Mouse (Mus musculus) right cerebral cortex, adult 2 months (tissue): ENCODE measurements around the gene Slc17a7.
"Not testable (repeated sequence)": the region's sequence is repeated elsewhere in the genome, so short reads cannot be mapped to it uniquely, and the experiment has no call there.

Experiments used
- DNase-seq, 2 experiments: peaks; one replicate each; pipeline ENCODE4 v3.0.0; 2021 to 2022; ENCODE audit warnings: low spot score in 2 of 2

Gene Slc17a7

DNA sequence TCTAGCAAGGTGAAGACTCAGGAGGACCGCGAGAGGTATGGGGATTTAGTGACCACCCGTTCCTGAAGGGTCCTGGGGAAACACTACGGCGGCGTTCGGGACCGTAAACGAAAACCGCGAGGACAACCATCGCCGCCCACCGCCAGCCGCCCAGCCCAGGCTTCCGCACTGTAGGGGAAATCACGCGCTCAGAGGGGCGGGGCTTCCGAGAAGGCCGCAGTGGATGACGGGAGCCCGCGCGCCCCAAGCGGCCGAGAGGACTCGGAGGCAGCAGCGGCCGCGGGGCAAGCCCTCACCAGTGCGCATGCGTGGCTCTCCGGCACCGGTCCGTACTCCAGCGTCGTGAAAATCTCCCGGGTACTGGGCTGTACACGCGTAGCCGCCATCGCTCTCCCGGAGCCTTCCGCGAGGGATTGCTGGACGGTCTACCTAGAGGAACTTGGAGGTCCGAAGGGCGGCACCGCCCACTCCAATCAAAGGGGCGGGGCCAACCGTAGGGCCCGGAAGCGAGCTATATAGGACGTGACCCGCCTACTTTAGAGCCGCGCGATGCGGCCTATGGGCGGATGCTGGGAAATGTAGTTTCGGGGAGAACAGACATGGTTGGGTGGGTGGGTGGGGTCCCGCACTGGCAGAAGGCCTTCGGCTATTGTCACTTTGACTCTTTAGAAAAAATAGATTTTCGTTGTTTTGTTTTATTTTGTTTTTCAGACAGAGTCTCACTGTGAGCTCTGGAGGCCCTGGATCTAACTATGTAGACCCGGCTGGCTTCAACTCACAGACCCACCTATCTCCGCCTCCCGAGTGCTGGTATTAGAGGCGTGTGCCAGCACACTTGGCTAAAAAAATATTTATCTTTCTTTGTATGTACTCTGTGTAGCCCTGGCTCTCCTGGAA, 9.4 kb upstream of the Slc17a7 start, which contains the start of the genes Pih1d1 and Aldh16a1:
Gene Pih1d1 (plus strand): TSS at position 208 of the 897 bp plus-strand sequence.
Gene Aldh16a1 (minus strand): TSS at position 489 of the 897 bp plus-strand sequence.
- peak; percentile 94 to 98 for DNase-seq

DNA sequence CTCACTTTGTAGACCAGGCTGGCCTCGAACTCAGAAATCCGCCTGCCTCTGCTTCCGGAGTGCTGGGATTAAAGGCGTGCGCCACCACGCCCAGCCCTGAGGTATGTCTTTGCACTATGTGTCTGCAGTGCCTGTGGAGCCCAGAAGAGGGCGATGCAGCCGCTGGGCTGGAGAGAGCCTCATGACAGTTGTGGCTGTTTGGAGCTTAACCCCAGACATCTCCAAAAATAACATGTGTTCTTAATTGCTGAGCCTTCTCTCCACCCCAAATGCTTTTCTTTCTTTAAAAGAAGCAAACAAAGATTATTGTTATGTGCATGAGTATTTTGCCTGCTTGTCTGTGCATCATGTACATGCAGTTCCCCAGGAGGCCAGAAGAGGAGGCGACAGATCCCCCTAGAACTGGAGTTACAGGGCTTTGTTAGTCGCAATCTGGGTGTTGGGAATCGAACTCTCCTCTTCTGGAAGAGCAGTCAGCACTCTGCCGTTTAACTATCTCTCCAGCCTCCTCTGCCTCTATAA, 8.7 kb upstream of the Slc17a7 start:
- peak in 1 of 2 experiments; percentile 54 for DNase-seq

DNA sequence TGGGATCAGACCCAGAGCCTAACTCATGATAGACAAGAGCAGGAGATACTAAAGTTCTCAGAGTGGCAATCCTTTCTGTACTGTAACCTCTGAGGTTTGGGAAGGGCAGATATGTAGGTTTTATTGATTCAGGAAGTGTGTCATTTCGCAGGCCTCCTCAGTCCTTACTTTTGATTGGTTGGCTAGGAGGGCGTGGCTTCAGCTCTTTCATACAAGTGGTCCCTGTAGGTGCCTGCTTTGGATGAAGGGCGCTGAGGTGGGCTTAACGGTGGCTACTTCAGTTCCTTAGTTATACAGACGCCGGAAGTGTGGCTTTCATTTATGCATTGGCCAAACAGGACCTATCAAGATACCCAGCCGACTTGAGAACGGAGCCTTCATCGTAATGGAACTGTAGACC, 8.2 kb upstream of the Slc17a7 start:
- no peak for DNase-seq

DNA sequence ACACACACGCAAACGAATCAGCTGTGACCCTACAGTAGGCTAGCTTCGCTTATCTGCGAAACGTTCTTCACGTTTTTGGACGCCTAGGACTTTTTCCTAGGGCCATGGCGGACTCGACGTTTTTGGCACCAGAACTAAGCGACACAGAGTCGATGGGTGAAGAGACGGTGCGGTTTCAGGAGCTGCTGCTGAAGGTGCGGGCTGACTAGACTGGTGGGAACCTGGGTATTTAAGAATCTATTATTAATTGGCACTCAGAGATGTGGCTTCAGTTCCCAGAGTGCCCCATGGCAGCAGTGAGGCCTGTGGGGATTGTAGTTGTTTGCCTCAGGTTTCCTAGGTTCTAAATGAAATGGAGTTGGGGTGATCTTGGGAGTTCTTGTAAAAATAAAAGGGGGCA, 7.5 kb upstream of the Slc17a7 start:
- DNase-seq = no peak

DNA sequence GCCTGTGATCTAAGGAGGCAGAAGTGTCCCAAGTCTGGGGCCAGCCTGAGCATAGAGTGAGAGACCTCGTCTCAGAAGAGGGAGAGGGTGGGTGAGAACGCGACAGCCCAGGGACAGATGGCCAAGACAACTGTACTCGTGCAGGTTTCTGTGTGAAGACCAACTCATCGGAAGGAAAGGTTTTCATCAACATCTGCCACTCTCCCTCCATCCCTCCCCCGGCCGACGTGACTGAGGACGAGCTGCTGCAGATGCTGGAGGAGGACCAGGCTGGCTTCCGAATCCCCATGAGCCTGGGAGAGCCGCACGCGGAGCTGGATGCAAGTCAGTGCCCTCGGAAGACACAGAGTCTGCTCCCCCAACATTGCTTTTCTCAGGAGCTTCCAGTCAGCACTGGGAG, 6.3 kb upstream of the Slc17a7 start:
- DNase-seq = peak in 1 of 2 experiments; percentile 70

DNA sequence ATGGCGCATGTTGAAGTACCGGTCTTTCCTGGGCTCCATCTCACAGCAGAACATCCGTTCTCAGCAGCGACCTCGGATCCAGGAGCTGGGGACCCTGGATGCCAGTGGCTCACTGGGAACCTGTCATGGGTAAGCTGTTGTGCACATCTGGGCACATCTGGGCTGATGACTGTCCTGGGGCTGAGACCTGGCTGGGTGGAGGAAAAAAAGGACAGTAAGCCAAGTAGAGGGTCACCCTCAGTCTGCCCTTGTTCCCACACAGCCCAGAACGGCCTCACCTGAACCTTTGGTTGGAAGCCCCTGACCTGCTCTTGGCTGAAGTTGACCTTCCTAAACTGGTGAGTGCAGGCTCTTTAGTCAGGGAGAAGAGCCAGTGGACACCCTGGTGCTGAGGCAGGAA, 4.8 kb upstream of the Slc17a7 start:
- no peak for DNase-seq

DNA sequence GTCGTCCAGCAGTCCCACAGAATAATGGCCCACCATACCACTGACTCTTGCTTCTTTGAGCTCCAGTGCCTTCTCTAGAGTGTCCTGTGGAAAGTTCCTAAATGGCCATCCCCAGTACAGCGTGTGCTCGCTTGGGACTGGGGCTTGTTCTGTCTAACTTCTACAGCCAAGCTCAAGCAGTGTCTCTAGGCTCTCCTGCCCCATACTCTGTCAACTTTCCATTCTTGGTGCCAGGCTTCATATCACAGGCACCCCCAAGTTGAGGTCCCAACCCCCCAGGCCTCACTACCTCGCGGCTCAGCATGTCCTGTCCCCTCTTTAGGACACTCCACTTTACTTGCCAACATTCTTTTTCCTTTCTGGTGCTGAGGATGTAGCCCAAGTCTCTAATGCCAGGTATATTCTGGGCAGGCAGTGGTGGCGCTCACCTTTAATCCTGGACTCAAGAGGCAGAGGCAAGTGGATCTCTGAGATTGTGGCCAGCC, 3.4 kb upstream of the Slc17a7 start:
- no peak for DNase-seq

DNA sequence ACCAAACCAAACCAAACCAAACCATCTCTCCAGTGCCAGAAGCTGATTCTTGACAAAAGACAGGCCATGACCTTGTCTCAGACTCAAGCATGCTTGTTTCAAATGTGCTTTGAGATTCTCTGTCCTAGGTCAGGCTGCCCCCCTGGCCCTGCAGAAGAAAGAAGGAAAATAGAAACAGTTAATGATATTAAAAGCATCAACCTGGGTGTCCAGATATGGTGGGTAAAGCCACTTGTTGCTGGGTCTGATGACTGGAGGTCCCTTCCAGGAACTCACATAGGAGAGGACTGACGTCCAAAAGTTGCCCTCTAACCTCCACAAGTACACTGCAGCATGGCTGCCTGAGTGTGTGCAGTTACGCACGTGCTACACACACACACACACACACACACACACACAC, 2.9 kb upstream of the Slc17a7 start:
- DNase-seq = no peak

DNA sequence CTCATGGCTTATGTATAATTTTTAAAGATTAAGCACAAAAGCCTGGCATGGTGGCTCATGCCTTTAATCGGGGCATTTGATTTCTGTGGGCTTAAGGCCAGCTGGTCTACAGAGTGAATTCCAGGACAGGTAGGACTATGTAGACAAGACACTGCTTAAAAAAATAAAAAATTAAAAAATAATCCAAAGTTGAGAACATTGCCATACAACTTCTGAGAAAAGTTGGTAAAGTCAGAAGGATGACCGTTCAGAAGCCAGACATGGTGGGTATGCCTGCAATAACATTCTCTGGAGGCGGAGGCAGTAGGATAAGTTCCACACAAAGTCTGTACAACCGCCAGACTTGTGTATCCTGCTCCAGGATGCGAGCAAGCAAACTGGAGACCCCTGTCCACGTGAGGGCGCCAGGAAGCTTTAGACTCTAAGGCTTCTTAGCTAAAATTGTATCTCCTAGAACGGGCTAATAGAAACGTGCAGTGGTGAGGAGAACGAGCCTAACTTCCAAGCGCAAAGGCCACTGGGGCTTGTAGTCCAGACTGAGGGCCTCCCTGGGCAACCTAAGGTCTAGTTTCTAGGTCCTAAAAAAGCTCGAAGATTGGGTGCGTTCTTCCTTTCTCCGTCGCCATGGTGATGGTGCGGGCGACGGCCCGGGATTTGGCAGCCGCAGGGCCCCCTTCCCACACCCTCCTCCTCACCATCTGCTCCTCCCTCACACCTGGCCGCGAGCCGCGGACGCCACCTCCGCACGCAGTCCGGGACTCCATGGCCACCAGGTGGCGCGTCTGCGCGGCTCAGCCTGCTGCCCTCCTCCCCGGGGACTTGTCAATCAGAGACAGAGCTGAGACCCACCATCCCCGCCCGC, 1.9 kb upstream of the Slc17a7 start:
- peak; percentile 96 for DNase-seq

DNA sequence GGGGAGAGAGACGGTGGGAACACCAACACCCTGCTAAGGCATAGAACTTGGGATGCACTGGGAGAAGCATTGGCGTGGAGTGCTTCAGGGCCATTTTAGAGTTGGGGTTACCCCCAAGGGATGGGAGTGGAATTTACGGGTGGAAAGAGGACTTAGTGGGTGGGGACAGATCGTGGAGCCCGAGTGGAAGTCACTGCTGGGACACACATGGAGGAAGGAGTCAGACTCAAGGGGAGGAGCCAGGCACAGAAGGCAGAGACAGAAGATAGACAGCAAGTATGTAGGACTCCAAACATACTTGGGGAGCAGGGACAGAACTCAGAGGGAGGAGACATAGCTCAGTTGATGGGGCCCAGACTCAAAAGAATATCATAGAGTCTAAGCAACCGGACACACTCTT, 1.2 kb upstream of the Slc17a7 start:
- DNase-seq = no peak

DNA sequence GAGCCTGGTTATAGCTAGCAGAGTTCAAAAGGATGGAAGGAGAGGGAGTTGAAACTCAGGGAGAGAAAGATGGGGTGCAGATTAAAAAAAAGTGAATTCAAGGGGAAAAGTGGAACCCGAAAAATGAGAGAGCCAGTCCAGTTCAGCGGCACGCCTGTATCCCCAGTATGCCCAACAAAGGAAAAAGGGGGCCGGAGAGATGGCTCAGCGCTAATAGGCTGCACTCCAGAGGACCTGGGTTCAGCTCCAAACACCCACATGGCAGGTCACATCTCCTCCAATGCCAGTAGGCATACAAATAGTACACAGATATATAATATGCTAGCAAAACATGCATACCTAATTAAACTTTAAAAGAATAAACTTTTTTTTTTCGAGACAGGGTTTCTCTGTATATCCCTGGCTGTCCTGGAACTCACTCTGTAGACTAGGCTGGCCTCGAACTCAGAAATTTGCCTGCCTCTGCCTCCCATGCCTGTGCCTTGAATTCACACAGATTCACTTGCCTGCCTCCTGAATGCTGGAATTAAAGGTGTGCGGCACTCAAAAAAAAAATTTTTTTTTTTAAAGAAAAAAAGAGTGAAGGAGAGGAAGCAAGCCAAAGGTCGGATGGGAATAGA, 643 bp upstream of the Slc17a7 start:
- DNase-seq = no peak

DNA sequence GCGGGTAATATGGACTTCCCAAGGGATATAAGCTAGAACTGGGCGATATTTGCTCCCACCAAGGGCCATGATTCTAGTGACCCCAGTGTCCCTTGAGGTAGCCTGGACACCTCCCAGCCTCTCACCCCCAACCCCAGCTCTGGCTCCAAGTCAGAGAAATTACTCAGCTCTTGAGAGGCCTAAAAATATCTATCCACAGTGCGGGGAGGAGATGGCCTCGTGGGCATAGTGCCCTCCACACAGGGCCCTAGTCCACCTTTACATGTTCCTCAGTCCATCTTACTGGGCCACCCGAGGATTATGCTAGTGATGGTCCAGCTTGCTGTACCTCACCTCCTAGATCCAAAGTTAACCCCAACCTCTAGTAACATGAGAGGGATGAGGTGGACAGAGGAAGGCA, 1.1 kb downstream of the Slc17a7 start:
- no peak for DNase-seq

DNA sequence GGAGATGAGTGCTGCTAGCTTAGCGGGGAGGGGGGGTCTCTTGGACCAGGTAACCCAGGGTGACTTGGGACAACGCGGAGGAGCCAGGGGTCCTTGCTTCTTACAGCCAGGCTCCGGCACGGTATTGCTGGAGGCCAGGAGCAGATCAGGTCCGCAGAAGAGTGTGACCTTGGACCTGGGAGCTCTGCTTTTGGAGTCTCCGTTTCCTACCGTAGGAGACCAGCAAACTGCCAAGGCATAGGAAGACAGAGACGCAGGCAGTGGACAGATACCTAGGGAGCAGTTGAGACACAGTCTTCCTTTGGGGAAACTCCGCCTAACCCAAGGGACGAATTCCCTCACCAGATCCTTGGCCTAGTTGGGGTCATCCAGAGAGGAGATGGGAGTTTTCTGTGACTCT, 2.0 kb downstream of the Slc17a7 start:
- no peak for DNase-seq

DNA sequence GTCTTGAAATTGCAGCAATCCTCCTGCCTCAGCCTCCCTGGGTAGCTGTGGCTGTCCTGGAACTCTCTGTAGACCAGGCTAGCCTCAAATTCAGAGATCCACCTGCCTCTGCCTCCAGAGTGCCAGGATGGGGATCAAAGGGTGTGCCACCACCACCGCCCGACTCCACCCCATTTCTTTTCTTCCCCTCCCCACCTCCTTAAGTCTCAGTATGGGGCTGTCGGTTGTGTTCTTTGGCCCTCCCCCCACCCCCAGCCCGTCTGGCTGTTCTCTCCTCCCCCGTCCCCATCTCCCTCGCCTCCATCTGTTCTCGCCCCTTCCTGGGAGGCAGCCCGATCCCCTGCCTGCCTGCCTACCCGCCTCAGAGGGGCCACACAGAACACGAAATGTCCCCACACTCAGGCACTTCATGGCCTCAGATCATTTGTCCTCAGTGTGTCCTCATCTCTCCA, 3.2 kb downstream of the Slc17a7 start:
- no peak for DNase-seq

DNA sequence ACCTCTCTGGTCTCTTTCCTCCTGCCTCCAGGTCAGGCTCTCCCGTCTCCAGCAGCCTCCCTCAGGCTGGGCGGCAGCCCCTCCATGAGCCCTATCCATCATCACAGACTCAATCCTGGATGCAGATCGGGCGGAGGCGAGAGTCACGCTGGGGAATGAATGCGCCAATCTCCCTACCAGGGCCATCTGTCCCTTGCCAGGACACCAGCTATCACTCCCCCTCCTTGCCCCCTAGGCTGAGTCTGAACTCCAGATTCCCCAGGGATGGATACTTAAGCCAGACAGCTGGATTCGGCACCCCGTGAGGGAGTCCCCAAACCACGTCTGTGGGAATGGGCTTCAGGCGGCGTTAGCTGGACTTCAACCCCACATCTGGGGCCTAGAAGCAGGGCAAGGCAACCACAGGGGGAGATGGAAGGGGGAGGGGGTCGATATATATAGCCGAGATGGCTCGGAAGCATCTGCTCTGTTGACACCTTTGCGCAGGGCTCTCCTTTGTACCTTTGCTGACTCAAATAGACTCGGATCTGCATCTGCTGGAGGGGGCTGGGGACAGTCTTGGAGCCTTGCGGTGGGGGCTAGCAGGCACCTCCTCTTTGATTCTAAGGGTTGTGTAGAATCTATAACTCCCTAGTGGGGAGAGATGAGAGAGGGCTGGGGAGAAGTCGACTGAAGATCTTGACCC, 4.2 kb downstream of the Slc17a7 start:
- no peak for DNase-seq

DNA sequence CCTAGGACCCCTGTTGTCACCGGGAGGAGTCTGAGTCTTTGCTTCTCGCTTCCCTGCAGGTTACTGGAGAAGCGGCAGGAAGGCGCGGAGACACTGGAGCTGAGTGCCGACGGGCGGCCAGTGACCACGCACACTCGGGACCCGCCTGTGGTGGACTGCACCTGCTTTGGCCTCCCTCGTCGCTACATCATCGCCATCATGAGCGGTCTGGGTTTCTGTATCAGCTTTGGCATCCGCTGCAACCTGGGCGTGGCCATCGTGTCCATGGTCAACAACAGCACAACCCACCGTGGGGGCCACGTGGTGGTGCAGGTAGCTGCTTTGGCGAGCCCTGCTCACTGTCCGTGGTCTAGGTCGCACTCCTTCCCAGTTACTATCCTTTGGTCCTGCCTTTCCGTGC, 4.9 kb downstream of the Slc17a7 start:
- DNase-seq = no peak

DNA sequence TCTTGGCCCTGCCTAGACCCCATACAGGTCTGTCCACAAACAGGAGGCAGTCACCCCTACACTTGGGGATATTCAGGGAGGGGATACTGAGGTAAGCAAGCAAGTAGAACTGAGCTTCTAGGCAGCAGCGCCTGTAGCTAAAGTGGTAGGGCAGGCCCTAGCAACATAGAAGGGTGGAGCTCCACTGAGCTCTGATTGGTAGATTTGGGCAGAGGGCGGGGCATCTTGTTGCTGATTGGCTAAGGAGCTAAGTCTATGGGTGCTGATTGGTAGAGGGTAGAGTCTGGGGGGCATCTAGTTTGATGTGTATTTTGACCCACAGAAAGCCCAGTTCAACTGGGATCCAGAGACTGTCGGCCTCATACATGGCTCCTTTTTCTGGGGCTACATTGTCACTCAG, 5.7 kb downstream of the Slc17a7 start:
- no peak for DNase-seq

DNA sequence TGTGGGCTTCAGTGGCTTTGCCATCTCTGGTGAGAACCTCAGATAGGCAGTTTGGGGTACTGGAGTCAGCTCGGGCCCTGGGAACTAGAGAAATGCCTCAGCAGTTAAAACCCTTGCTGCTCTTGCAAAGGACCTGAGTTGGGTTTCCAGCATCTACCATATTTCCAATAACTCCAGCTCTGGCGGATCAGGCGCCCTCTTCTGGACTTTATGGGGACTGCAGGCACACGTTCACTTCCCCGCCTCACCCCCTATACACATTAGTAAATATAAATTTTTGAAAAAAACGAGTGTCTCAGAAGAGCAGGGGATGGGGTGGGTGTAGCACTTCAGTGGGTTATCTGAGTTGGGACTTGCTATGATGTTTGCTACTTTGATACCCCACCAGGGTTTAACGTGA, 9.2 kb downstream of the Slc17a7 start:
- DNase-seq = no peak

DNA sequence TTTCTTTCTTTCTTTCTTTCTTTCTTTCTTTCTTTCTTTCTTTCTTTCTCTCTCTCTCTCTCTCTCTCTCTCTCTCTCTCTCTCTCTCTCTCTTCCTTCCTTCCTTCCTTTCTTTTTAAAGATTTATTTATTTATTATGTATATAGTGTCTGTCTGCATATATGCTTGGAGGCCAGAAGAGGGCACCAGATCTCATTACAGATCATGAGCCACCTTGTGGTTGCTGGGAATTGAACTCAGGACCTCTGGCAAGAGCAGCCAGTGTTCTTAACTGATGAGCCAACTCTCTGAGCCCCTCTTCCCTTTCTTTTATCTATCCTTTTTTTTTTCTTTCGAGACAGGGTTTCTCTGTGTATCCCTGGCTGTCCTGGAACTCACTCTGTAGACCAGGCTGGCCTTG, 10.0 kb downstream of the Slc17a7 start:
- DNase-seq = not testable (repeated sequence)

DNA sequence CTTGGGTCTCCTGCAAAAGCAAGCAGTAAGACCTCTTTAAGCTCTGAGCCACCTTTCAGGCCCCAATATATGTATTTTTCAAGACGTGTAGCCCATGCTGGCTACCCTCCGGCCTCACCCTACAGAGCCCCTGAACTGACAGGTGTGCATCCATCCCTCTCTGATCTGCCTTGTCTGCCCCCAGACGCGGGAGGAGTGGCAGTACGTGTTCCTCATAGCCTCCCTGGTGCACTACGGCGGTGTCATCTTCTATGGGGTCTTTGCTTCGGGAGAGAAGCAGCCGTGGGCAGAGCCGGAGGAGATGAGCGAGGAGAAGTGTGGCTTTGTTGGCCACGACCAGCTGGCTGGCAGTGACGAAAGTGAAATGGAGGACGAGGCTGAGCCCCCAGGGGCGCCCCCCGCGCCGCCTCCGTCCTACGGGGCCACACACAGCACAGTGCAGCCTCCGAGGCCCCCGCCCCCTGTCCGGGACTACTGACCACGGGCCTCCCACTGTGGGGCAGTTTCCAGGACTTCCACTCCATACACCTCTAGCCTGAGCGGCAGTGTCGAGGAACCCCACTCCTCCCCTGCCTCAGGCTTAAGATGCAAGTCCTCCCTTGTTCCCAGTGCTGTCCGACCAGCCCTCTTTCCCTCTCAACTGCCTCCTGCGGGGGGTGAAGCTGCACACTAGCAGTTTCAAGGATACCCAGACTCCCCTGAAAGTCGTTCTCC, 11.0 kb downstream of the Slc17a7 start:
- no peak for DNase-seq
